Mouse (Mus musculus) cerebellum, adult 8-10 months (tissue): ENCODE results near the gene Cryba1.
"Not testable (repeated sequence)": the region's sequence is repeated elsewhere in the genome, so short reads cannot be mapped to it uniquely, and the experiment has no call there.

ENCODE experiments used
- DNase-seq: peaks from one replicate; pipeline ENCODE4 v3.0.0; 2022

Gene Cryba1

DNA sequence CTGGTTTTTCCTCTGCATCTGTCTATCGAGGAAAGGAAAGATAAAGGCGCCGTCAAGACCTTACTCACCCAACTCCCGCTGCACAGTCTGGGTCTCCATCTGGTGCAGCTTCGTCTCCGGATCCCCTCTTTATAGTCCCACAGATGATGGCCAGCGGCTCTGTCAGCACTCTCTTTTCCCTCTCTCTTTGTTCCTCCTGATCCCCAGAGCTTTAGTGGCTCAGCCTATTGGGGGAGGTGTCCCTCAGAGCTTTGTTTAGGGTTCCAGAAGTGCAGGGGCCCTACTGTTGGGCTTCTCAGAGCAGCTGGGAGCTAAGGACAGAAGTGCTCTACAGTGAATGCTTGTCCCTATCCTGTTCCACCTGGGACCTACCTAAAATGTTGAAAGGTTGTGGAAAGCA is at the start of gene Cryba1:
Cryba1 (minus strand) TSS at position 101 of the 400 bp plus-strand sequence.
- DNase-seq, result no peak

DNA sequence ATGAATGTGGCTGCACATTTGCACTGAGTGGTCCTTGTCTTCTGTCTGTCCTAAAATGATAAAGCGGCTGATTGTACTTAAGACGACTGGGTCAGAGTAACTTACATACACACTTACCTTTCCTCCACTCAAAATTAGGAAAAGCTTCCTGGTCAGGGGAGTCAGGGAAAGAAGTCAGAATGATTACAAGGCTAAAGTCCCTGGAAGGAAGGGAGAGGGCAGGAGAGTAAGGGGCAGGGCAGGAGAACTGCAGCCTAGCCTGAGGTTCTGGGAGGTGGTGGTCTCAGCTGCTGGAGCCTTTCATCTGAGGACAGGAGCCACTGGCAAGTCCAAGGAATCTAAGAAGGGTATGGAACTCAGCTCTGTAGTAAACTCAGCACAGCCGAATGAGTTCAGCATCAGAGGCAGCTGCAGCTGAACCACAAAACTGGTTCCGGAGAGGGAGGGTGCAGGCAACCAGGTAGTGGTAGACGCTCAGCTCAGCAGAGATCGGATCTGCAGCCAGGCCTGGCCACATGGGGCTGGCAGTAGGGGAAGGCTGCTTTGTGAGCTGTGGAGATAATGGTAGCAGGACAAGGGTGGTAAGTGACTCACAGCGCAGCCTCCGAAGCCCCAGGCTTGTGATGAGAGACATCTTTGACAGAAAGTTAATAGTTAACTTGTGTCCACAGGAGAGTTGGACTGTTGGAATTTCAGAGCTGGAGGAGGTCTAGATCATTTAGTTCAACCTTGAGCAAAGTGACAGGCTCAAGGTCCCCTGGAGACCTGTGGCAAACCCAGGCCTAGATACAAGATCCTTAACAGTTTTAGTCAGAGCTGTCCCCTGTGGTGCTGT is 47.0 kb upstream of the Cryba1 start:
- no peak for DNase-seq

DNA sequence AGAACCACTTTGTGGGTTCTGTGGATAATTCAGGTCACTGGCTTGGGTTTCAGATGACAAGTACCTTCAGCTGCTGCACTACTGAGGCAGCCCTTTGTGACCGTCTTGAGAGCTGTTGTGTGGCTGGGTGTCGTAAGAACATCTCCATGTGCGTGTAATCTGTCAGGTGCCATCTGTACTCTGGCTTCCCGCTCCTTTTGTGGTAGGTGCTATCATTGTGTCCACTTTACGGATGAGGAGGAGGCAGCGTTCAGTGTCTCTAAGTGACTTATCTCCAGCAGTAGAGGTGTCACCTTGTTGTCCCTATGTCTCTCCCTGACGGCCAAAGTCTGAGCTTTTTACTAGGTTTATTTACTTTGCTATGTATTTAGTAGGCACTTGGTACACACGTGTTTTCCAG is 45.3 kb upstream of the Cryba1 start:
- DNase-seq, result no peak

DNA sequence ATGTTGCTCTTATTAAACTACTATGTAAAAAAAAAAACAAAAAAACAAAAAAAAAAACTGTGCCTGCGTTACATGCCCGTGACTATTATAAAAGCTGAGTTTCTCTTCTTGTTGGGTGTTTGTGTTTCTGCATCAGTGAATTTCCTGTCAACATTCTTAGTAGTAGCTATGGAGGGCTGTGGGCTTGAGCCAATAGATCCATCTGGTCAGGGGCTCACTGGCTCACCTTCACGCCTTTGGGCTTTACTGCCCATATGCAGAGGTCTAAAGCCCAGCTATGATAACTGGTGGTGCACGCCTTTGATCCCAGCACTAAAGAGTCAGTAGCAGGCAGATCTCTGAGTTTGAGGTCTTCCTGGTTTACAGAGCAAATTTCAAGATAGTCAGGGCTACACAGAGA is 44.4 kb upstream of the Cryba1 start:
- no peak for DNase-seq

DNA sequence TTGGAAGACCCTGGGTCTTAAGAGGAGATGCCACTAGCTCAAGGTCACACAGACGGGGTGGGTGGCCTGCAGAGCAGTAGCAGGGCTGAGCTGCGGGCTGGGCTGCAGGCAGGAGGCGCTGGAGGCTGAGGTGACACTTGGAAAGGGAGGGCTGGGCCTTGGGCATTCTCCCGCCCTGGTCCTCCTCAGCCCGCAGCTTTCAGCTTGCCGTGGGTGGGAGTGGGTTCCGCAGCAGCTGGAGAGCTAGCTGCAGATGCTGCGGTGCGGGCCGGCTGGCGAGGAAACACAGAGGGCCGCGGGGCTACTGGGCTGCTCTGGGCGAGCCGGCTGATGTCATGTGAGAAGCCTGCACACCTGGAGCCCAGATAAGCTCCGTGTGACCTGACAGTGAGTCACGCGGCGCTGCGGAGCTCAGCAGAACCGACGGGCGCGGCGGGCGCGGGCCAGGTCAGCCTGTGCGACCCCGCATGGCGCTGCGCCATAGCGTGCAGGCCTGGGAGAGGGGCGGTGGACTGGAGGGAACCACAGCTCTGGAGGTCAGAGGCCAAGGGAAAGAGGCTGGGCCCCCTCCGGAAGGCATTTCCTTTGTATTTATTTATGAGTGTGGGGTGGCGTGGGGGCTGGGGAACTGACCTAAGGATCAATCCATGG is 41.4 kb upstream of the Cryba1 start:
- DNase-seq, result peak; percentile 37

DNA sequence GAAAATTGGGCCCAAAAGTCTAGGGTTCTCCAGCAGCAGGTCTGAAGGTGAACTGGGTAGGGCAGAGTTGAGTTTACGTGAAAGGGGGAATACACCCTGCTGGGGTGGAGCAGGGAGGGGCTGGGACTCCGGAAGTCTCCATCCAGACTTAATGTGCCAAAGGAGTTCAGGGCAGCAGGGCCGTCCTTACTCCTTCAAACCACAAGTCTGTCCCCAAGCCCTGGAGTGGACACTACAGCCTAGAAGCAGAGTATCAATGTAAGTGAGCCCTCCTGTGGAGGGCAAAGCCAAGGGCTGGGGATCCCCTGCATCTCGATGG is 40.3 kb upstream of the Cryba1 start:
- no peak for DNase-seq

DNA sequence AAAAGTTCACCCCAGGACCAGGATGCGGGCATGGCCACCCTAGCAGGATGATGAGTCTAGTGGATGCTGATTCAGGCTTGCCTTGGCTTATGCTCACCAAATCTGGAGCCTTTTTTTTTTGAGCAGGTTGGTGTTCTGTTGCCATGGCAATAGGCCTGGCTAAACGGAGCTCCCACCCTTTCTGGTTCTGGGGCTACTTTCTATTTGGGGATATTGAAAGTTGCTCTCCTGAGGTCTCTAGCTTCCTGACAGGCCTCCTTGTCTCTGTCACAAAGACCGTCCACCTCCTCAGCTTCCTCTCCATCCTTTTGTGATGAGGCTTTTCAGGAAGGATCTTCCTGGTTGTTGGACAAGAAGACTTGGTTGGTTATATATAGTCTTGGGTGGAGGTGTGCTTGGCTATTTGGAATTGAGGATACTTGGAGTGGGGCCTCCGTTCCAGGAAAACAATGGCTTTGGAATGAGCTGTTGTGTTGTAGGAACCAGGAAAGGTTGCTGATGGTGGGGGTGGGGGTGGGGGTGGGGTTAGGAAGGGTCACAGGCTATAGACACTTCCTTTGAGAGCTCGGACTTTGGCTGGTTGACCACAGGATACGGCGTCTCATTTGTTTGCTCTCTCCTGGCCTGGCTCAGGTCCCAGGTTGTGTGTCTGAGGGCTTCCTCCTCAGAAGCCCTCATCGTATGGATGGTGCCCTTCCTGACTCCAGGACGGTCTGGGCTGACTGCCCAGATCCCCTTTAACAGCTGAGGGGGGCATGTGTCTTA is 39.8 kb upstream of the Cryba1 start:
- no peak for DNase-seq

DNA sequence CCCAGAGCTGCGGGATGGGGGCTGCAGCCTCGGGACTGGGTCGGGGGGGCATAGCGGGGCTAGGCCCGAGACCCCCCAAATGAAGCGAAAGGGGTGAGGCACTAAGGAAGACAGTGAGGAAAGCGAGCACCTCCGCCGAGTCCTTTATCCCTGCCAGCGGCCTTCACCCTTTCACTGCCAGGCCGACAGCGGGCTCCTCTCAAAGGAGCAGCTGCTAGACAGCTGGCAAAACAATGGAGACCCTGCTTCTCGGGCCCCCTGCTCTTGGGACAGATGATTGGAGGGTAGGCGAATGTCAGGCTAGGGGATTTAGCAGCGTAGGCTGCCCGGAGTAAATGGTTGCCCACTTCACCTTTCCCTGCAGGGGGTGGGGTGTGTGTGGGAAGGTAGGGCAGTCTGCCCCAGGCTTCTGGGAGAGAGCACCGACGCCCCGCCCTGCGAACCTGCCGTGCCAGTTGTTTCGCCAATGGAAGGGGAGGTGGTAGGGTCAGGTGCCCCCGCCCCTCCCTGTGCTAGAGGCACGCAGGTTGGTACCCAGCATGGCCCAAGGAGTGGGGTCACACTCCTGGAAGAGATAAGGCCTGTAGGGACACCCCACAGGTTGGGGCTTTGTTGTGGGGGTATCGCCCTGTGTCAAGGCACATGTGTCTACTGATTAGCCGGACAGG is 38.7 kb upstream of the Cryba1 start:
- DNase-seq, result peak; percentile 53

DNA sequence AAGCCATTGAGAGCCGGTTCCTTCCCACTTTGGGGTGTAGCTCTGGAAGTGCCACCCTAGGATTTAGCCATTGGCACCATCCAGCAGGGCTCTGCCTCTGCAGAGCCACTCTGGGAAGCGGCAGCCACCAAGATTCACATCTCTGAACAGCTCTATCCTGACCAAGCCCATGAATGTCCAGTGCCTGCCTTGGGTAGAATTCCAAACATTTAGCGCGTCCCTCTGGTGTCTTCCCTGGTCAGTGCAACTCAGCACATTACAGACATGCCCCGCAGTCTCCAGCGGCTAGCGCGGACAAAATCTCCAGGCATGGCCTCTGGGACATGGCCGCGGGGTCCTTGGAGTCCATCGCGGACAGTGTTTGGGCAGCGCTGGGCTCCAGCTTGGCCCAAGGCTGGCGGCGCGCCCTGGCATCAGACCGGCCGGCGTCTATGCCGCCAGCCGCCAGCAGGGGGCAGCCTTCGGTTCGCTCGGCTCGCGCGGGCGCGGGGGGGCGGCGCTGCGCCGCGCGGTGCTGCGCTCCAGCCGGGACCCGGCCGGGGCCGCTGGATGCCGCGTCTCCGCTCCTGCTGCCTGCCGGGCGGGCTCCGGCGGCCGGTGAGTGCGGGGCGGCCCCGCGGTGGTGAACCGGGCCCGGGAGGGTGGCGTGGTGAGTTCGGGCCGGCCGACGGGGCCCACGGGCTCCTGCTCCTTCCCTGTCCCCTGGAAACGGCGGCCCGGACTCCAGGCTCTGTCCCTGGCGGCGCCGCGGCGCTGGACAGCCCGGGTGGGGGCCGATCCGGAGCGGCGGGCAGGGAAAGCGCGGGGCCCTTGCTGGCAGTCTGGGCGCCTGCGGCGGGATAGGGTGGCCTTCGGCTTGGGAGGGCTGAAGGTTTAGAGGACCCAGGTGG is 37.9 kb upstream of the Cryba1 start, which contains the start of gene Myo18a:
Myo18a (plus strand) TSS at position 464 of the 890 bp plus-strand sequence.
- DNase-seq, result peak; percentile 86

DNA sequence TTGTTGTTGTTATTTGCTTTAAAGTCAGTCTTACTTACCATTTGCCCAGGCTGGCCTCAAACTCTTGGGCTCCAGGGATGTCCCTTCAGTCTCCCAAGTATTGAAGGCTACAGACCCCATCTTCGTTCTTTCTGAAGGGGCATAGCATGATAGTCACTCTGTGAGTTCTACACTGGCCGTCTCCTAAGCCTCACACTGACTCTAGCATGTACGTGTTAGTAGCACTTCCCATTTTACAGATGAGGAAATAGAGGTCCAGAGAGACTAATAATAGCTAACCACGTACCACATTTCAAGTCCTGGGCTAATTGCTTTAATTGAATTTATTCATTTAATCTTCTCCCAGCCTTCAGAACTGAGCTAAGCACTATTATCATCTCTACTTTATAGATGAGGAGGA is 34.9 kb upstream of the Cryba1 start:
- no peak for DNase-seq

DNA sequence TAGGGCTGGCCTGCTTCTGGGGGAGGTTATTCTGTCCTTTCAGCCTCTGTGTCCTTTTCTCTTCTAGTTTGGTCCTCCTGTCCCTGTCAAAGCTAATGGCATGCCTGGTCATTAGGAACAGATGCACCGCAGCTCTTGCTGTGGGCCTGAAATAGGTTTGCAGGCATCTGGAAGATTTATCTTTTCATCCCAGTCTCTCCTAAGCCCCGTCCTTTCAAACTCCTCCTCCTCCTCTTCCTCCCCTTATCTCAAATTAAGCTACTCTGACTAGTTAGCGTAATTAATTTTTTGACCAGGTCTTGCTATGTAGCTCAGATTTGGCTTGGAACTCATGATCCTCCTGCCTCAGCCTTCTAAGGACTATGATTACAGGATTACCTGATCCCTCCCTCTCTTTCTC is 28.4 kb upstream of the Cryba1 start:
- no peak for DNase-seq

DNA sequence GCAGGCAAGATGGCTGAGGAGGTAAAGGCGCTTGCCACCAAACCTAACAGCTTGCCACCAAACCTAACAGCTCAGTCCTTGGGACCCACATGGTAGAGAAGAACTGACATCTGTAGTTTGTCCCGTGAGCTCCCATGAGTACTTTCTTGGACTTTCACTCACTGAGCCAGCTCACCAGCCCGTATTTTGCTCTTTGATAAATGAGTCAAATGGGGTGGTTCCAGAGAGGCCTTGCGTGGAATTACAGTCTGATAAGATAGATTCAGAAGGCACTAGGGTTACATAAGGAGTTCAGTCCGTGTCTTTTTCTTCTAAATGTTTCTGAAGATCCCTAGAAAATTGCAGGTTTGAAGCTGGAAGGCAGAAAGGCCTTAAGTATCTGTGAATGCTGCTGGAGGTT is 27.4 kb upstream of the Cryba1 start:
- DNase-seq, result no peak

DNA sequence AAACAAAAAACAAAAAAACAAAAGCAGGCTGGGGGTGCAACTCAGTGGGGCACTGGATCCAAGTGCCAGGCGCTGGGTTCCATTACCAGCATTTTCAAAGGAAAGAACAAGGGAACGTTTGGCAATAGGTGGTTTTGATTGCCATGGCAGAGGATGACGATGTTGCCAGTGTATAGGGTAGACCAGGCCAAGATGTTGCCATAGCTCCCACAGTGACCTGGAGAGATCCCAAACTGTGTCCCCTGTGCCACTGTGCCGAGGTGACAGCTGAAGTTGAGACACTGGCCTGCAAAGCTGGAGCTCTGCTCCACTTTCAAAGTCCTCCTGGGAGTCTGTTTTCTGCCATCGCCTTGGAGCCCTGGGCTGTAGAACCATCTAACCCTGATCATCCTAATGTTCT is 23.9 kb upstream of the Cryba1 start:
- no peak for DNase-seq

DNA sequence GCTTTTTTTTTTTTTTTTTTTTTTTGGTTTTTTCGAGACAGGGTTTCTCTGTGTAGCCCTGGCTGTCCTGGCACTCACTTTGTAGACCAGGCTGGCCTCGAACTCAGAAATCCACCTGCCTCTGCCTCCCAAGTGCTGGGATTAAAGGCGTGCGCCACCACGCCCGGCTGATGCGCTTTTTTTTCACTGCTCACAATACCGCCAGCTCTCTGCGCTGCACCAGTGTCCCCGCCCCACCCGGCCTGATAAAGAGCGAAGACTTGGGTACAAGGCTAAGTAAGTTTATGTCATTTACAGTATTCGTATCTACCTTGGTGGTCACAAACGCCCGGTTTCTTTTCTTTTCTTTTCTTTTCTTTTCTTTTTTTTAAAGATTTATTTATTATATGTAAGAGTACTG is 22.0 kb upstream of the Cryba1 start:
- not testable (repeated sequence) for DNase-seq

DNA sequence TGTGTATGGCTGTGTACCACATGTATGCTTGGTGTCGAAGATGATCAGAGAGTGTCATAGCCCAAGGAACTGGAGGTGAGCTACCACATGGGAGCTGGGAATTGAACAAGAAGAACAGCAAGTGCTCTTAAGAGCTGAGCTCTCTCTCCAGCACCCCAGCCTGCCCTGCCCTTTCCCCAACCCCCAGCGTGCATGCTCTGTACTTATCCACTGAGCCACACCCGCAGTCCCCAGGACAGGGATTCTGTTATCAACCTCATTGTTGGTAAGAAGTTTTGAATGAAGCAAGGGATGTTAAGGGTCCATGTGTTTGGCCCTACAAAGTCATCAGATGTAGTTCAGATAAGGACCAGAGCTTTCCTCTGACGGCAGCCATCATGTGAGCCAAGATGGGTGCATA is 21.6 kb upstream of the Cryba1 start:
- DNase-seq, result no peak

DNA sequence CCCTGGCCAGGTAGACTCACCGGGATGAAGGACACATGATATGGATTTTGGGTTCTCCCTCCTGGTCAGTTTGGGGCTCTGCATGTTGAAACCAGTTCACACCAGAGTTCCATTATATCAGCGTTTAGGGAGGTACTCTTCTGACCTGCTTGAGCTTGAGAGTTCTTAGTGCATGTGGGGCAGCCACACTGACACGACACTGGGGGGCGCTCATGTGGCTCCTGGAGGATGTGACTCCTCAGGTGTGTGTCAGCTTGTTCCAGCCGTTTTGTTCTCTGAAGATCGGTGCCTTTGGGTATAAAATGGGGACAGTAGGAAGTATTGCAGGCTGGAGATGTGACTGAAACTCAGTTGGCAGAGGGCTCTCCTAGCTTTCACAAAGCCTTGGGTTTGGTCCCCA is 18.9 kb upstream of the Cryba1 start:
- DNase-seq, result peak; percentile 48

DNA sequence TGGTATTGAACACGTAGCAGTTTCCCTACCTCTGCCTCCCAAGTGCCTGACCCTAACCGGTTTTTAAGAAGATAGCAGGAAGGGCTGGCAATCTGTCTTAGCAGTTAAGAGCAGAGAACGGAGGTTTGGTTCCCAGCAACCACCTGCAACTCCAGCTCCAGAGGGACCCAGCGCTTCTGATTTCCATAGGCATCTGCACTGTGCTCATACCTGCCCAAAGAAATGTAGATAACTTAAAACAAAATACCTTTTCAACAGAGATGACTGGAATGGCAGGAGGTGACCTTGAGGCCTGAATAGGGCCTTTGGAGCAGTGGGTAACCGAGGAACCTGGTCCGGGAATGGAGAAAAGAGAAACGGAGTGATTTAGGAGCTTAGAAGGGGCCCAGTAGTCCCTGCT is 13.5 kb upstream of the Cryba1 start:
- no peak for DNase-seq

DNA sequence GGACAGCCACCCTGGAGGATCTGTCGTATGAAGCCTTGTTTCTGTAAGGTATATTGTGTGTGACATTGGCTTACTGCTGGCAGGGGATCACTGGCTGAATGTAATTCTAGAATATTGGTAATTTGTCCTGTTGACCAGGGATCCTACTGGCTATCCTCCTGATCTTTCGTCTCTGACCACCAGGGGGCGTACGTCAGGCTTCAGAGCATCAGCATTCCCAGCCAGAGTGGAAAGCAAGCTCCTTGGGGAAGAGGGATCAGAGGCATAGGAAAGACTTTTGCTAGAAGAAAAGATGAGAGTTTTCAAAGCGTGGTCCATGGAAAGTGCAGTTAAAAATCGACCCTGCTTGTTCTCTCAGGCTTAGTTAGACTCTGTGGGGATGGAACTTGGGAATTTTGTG is 12.2 kb upstream of the Cryba1 start:
- peak; percentile 89 for DNase-seq

DNA sequence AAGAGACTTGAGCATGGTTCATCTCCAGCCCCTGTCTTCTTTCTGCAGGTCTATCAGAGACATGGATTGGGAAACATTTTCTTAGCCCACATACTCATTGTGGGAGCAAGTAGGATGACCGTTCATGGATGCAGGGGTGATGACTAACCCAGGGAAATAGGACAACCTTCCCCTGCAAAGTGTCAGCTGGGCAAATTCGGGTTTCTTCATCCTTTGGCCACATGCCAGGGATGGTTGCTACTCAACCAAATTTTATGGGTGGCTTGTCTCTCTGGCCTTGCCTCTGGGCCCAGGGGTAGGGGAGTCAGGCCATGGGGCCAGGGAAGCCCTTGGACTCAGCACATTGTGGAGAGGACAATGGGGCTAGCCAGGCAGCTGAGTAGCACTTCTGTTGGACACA is 3.5 kb upstream of the Cryba1 start:
- DNase-seq, result no peak

DNA sequence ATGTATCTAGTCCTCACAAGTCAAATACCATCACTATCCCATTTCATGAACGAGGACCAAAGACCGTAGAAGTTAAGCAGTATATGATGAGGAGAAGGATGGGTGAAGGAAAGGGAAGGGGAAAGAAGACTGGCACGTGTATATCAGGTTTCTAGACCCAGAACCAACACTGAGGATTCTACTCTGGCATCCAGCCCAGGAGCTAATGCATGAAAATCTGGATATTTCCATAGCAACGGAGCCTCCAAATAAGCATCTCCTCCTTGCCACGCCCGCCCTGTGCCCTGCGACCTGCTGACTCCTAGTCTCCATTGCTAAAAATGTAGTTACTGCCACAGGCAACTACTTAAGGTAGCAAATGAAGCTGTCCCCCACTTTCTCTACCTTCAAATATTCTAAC is 317 bp downstream of the Cryba1 start:
- DNase-seq, result no peak

DNA sequence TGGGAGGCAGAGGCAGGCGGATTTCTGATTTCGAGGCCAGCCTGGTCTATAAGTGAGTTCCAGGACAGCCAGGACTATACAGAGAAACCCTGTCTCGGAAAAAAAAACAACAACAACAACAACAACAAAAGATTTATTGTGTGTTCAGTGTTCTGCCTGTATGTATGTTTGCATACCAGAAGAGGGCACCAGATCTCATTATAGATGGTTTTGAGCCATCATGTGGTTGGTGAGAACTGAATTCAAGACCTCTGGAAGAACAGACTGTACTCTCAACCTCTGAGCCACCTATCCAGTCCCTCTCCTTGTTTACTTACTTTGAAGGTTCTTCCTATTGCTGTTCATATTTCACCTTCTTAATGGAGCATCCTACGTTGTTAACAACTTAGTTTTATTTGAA is 3.7 kb downstream of the Cryba1 start:
- no peak for DNase-seq

DNA sequence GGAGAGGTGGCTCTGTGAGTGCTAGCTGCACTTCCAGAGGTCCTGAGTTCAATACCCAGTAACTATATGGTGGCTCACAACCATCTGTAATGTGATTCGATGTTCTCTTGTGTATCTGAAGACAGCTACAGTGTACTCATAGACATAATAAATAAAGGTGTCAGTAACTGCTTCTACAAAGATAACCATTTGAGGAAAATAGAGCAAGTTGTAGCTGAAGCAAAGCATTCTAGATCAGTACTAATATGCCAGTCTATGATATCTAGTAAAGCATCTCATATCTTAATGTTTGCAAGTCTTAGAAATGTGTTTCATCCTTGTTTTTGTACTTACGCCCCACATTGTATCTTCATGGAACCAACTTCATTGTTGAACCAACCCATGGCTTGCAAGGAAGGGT is 6.0 kb downstream of the Cryba1 start:
- no peak for DNase-seq
